Mouse (Mus musculus) midbrain, embryonic 16.5 days (tissue): Measurements from ENCODE around the gene Cdca5. TPM values are rescaled to one million over a fixed set of nuclear protein-coding genes. Genes with fewer than 3 reads are reported as not detected.

Experiments
- ATAC-seq: fragments of 200-750 bp; cut with Nextera tagmentation; 2 replicates; pipeline ENCODE4 v1.8.0; 2017; ENCODE audit warnings: moderate TSS enrichment
- H3K27ac ChIP-seq: fragments of 300-500 bp; sonication (generic); 2 replicates; pipeline ENCODE4 v1.5.1; 2014; ENCODE audit warnings: mild to moderate bottlenecking, low read length, mixed read lengths
- H3K27me3 ChIP-seq: fragments of 300-500 bp; sonication (generic); 2 replicates; pipeline ENCODE4 v1.6.1; 2014; ENCODE audit warnings: low read depth, low read length, mixed read lengths; ENCODE audit not compliant: control insufficient read depth, insufficient read depth
- H3K36me3 ChIP-seq: fragments of 300-500 bp; sonication (generic); 2 replicates; pipeline ENCODE4 v1.6.1; 2014; ENCODE audit warnings: mild to moderate bottlenecking, low read length, moderate library complexity, mixed read lengths; ENCODE audit not compliant: control insufficient read depth, insufficient read depth
- H3K4me1 ChIP-seq: fragments of 300-500 bp; sonication (generic); 2 replicates; pipeline ENCODE4 v1.6.1; 2014; ENCODE audit warnings: mild to moderate bottlenecking, low read length, mixed read lengths; ENCODE audit not compliant: control insufficient read depth, insufficient read depth
- H3K4me2 ChIP-seq: fragments of 300-500 bp; sonication (generic); 2 replicates; pipeline ENCODE4 v1.6.1; 2014; ENCODE audit warnings: mild to moderate bottlenecking, low read length, mixed read lengths
- H3K4me3 ChIP-seq: fragments of 300-500 bp; sonication (generic); 2 replicates; pipeline ENCODE4 v1.5.1; 2014; ENCODE audit warnings: low read depth, mild to moderate bottlenecking, low read length, moderate library complexity, mixed read lengths
- H3K9ac ChIP-seq: fragments of 300-500 bp; sonication (generic); 2 replicates; pipeline ENCODE4 v1.6.1; 2014; ENCODE audit warnings: low read depth, low read length, mixed read lengths
- H3K9me3 ChIP-seq: fragments of 300-500 bp; sonication (generic); replicated peaks from 2 replicates; pipeline ENCODE4 v1.6.1; 2014; ENCODE audit warnings: mild to moderate bottlenecking, low read length, mixed read lengths; ENCODE audit not compliant: control insufficient read depth, poor library complexity, severe bottlenecking
- WGBS: fragments of 180-500 bp; shearing (Covaris S2); extraction: QIAGEN DNeasy Blood & Tissue Kit; methylation state at CpG from one replicate; pipeline ENCODE4 v1.1.7; 2014; 5-methylcytosine and 5-hydroxymethylcytosine counted together
- microRNA-seq: library from miRNA; unstranded; fragments of <30 nt; microRNA quantifications from one replicate; pipeline ENCODE4, GENCODE M21; 2017
- polyA plus RNA-seq: library from polyadenylated mRNA; unstranded; fragments of >200 nt; fragmentation: Nextera tagmentation; extraction: Ambion mirVana; gene quantifications from 2 replicates; pipeline ENCODE4 v1.2.1, GENCODE M21; 2015

The Cdca5 gene
- polyA plus RNA-seq, 1 experiment from 2014 or later, result 3.7 TPM

DNA sequence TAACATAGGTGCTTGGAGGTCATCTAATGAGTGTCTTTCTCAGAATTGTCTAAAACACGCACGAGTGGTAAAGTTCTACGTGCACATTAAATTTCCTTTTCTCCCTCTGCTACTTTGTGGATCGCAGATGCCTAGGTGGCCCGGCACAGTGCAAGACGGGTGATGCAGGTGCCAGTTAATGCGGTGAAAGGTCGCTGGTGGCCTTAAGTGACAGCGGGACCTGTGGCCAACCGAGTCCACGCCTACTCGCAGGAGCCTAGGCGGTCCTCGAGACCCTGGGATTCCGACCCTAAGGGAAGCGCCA lies 55.5 kb downstream of the Cdca5 start:
- H3K4me2 ChIP-seq, result peak overlapping the region; percentile 88
- 0 out of 2 replicates have a peak, but pooled peaks cover 8% of the 10 kb centered on the region for H3K36me3 ChIP-seq
- H3K27me3 ChIP-seq, result no peaks in the 10 kb centered on the region
- H3K4me1 ChIP-seq, result peaks cover 12% of the 10 kb centered on the region
- peak overlapping the region; percentile 71 for H3K4me3 ChIP-seq
- H3K9ac ChIP-seq, result peak overlapping the region; percentile 94
- H3K9me3 ChIP-seq, result no peaks in the 10 kb centered on the region
- WGBS, result 5% methylated on average over 16 of the region's 16 CpGs
- peak overlapping the region; percentile 99 for H3K27ac ChIP-seq
- ATAC-seq, result no peak

DNA sequence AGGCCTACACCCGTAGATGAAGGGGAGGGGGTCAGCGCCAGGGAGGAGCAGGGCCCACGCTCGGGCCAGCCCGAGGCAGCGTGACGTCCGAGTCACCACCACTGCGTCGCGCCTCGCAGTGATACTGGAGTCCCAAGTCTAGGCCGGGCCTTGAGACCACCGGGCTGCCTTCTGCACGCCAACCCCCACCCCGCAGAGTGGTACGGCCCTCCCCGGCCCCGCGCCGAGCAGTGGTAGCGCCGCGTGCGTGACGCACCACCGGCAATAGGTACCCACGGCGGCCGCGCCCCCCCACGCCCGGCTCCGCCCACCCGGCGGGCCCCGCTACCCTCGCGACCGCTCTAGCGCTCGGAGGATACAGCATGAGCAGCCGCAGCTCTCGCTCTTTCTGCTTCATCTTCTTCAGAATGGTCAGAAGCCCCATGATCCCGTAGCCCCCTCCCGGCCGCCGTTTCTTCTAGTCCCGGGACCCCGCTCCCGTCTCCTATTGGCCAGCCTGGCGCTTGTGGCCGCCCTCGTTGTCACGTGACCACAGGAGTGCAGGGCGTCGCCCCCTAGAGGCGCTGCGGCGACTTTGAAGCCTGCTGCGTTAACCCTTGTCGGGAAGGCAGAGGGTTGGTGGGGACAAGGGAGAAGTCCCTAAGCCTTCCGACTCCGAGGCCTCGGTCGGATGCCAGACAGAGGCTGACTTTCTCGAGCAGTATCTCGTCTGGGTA lies 56.1 kb downstream of the Cdca5 start, which contains the start of gene Batf2:
TSS of gene Batf2 (plus strand) at position 306 of the 716 bp plus-strand sequence.
- Histone ChIP-seq H3K36me3 (0 out of 2 replicates have a peak, but pooled peaks cover 7% of the 10 kb centered on the region), H3K9me3 (no peaks in the 10 kb centered on the region), H3K4me3 (peak within 1 kb of the TSS; percentile 71), H3K27me3 (no peaks in the 10 kb centered on the region), H3K9ac (peak within 1 kb of the TSS; percentile 94), H3K27ac (peak within 1 kb of the TSS; percentile 99), H3K4me2 (peak within 1 kb of the TSS; percentile 88), H3K4me1 (peaks cover 12% of the 10 kb centered on the region)
- WGBS, result 1% methylated on average over 66 of the region's 68 CpGs
- ATAC-seq, result peak; percentile 95

DNA sequence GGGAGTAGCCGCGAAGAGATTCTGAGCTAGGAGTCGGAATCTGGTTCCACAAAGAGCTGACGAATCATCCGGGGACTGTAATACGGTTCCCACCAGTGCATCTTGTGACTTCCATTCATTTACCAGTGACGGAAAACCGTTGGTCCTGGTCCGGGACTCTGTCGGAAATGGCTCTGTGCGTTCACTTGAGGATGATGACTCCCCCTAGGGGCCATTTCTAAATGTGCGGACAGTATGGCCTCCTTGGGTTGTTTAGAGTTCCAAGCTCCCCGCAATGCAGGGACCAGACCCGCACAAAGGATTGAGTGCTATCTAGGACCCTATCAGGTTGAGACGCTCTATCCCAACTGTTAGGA lies 56.6 kb downstream of the Cdca5 start, which contains the start of gene Arl2:
TSS of gene Arl2 (minus strand) at position 155 of the 356 bp plus-strand sequence.
- WGBS, result under 1% methylated on average over 15 of the region's 15 CpGs
- peak within 1 kb of the TSS; percentile 71 for H3K4me3 ChIP-seq
- ATAC-seq, result peak; percentile 76
- no peaks in the 10 kb centered on the region for H3K9me3 ChIP-seq
- 0 out of 2 replicates have a peak, but pooled peaks cover 4% of the 10 kb centered on the region for H3K36me3 ChIP-seq
- H3K4me1 ChIP-seq, result peaks cover 12% of the 10 kb centered on the region
- H3K27ac ChIP-seq, result peak within 1 kb of the TSS; percentile 99
- peak within 1 kb of the TSS; percentile 94 for H3K9ac ChIP-seq
- H3K4me2 ChIP-seq, result peak within 1 kb of the TSS; percentile 88
- H3K27me3 ChIP-seq, result no peaks in the 10 kb centered on the region

Small RNAs within 50 kb of the gene (microRNA-seq; reads per million reads assigned to microRNA genes)
- gene Mir6988, result 2.9 reads per million, percentile 13 among the genes with 10 or more reads in this experiment

Other genes starting within 250 kb of the Cdca5 start
- gene Frmd8, start 209.7 kb upstream of the Cdca5 start, polyA plus RNA-seq, result 14.7 and 16.5 TPM in 2 replicates
- 2.0 and 2.2 TPM in 2 replicates for gene Slc25a45, start 207.2 kb upstream of the Cdca5 start, polyA plus RNA-seq
- 13.4 and 14.6 TPM in 2 replicates for gene Tigd3, start 190.8 kb upstream of the Cdca5 start, polyA plus RNA-seq
- gene Dpf2, start 172.0 kb upstream of the Cdca5 start, polyA plus RNA-seq, result 105 and 121 TPM in 2 replicates
- 16.0 and 20.4 TPM in 2 replicates for gene Cdc42ep2, start 160.2 kb upstream of the Cdca5 start, polyA plus RNA-seq
- 19.4 and 22.4 TPM in 2 replicates for gene Pola2, start 120.8 kb upstream of the Cdca5 start, polyA plus RNA-seq
- not detected in 2 replicates for gene Slc22a20, start 98.8 kb upstream of the Cdca5 start, polyA plus RNA-seq
- 3.0 and 3.2 TPM in 2 replicates for gene Capn1, start 69.1 kb upstream of the Cdca5 start, polyA plus RNA-seq
- 31.5 and 34.5 TPM in 2 replicates for gene Syvn1, start 38.4 kb upstream of the Cdca5 start, polyA plus RNA-seq
- 58.5 and 59.7 TPM in 2 replicates for gene Mrpl49, start 27.2 kb upstream of the Cdca5 start, polyA plus RNA-seq
- 459 and 498 TPM in 2 replicates for gene Fau, start 27.1 kb upstream of the Cdca5 start, polyA plus RNA-seq
- gene Znhit2, start 23.8 kb upstream of the Cdca5 start, polyA plus RNA-seq, result 28.2 and 30.2 TPM in 2 replicates
- gene Tm7sf2, start 16.6 kb upstream of the Cdca5 start, polyA plus RNA-seq, result 55.1 and 59.0 TPM in 2 replicates
- 86.1 and 93.9 TPM in 2 replicates for gene Vps51, start 7.8 kb upstream of the Cdca5 start, polyA plus RNA-seq
- gene Tmem262, start 5.0 kb upstream of the Cdca5 start, polyA plus RNA-seq, result not detected in 2 replicates
- 0.85 and 1.5 TPM in 2 replicates for gene Gm28374, start 2.7 kb upstream of the Cdca5 start, polyA plus RNA-seq
- gene Zfpl1, start within 50 bp of the Cdca5 start, polyA plus RNA-seq, result 80.6 and 87.3 TPM in 2 replicates
- not detected in 2 replicates for gene AC131692.1, start 9.4 kb downstream of the Cdca5 start, polyA plus RNA-seq
- 0.25 and 0.26 TPM in 2 replicates for gene Naaladl1, start 20.8 kb downstream of the Cdca5 start, polyA plus RNA-seq
- gene Sac3d1, start 33.7 kb downstream of the Cdca5 start, polyA plus RNA-seq, result 44.2 and 45.2 TPM in 2 replicates
- gene Snx15, start 43.3 kb downstream of the Cdca5 start, polyA plus RNA-seq, result 58.7 and 65.4 TPM in 2 replicates
- 0.15 TPM in 1 of 2 replicates, not detected in the other for gene Batf2, start 56.0 kb downstream of the Cdca5 start, polyA plus RNA-seq
- 133 and 151 TPM in 2 replicates for gene Arl2, start 56.6 kb downstream of the Cdca5 start, polyA plus RNA-seq
- gene Majin, start 99.4 kb downstream of the Cdca5 start, polyA plus RNA-seq, result not detected in 2 replicates
- gene Gpha2, start 141.4 kb downstream of the Cdca5 start, polyA plus RNA-seq, result not detected in 2 replicates
- gene Ppp2r5b, start 150.9 kb downstream of the Cdca5 start, polyA plus RNA-seq, result 149 and 165 TPM in 2 replicates
- 12.9 and 15.5 TPM in 2 replicates for gene Atg2a, start 156.7 kb downstream of the Cdca5 start, polyA plus RNA-seq
- gene Ehd1, start 191.7 kb downstream of the Cdca5 start, polyA plus RNA-seq, result 99.6 and 103 TPM in 2 replicates
- 0.34 and 0.35 TPM in 2 replicates for gene Cdc42bpg, start 221.5 kb downstream of the Cdca5 start, polyA plus RNA-seq
- 71.4 and 74.8 TPM in 2 replicates for gene Men1, start 250.0 kb downstream of the Cdca5 start, polyA plus RNA-seq